Mouse (Mus musculus): Measurements from ENCODE around the gene Vmn1r227.

Vmn1r227 gene

GRCm38 (mm10) chr17:20729543-20729942 is at the start of gene Vmn1r227:
Gene Vmn1r227 (plus strand): TSS chr17:20729843.
- DNase-seq (ENCODE audit: low spot score), result no peak

- DNase-seq (ENCODE audit: low spot score), result no peak
Measured at GRCm38 (mm10) chr17:20682543-20682942, 47.1 kb upstream of the Vmn1r227 start, which contains the start of gene Vmn1r226. Gene Vmn1r226 (plus strand): TSS chr17:20682843.

DNA sequence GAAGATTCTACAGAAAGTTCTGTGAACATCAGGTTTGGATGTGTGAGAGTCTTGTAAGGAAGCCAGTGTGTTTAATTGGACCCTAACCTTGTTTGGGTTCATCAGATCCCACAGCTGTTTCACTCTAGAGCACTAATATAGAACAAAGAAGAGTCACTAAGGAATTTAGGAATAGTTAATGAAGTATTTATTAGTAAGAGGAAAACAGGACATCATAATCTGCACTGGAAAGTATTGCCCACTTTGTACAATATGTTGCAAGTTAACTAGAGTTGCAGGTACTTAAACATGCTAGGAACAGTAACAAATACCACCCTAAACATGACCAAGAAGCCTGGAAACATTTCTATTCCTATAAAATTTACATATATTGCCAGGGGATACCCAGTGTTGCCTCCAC is 56.4 kb downstream of the Vmn1r227 start, which contains the start of gene Vmn1r228:
TSS of gene Vmn1r228 (minus strand) at position 101 of the 400 bp plus-strand sequence.
- no peak for DNase-seq (ENCODE audit: low spot score)

All from testis, postnatal 14 days (tissue).